Mouse (Mus musculus): ENCODE data around the gene Tph2.

Gene Tph2

GRCm38 (mm10) chr10:115184697-115185096, at the start of gene Tph2:
Tph2 (minus strand) TSS chr10:115185022.
- peak; percentile 88 for DNase-seq

GRCm38 (mm10) chr10:115233798-115234197, 49.0 kb upstream of the Tph2 start:
- peak; percentile 41 for DNase-seq

GRCm38 (mm10) chr10:115232513-115232912, 47.7 kb upstream of the Tph2 start:
- DNase-seq = no peak

GRCm38 (mm10) chr10:115229023-115229422, 44.2 kb upstream of the Tph2 start:
- peak; percentile 83 for DNase-seq

- peak; percentile 71 for DNase-seq
These were observed 41.8 kb upstream of the Tph2 start for GRCm38 (mm10) chr10:115226586-115226985.

- peak; percentile 34 for DNase-seq
These were observed 39.0 kb upstream of the Tph2 start for GRCm38 (mm10) chr10:115223845-115224244.

GRCm38 (mm10) chr10:115212916-115213580, 28.2 kb upstream of the Tph2 start:
- DNase-seq = peak; percentile 50

GRCm38 (mm10) chr10:115205825-115206224, 21.0 kb upstream of the Tph2 start:
- no peak for DNase-seq

- DNase-seq = peak; percentile 57
These were observed 20.5 kb upstream of the Tph2 start for GRCm38 (mm10) chr10:115205284-115205683.

- peak; percentile 33 for DNase-seq
These were observed 6.4 kb upstream of the Tph2 start for GRCm38 (mm10) chr10:115191214-115191613.

- peak; percentile 4 for DNase-seq
These were observed 2.6 kb upstream of the Tph2 start for GRCm38 (mm10) chr10:115187390-115187789.

GRCm38 (mm10) chr10:115181034-115181433, 3.8 kb downstream of the Tph2 start:
- DNase-seq = peak; percentile 21

GRCm38 (mm10) chr10:115178019-115178418, 6.8 kb downstream of the Tph2 start:
- peak; percentile 58 for DNase-seq

- DNase-seq = peak; percentile 54
These were observed 9.2 kb downstream of the Tph2 start for GRCm38 (mm10) chr10:115175591-115175991.

- peak; percentile 61 for DNase-seq
These were observed 11.5 kb downstream of the Tph2 start for GRCm38 (mm10) chr10:115173336-115173735.

- DNase-seq = peak; percentile 89
These were observed 13.4 kb downstream of the Tph2 start for GRCm38 (mm10) chr10:115171351-115171818.

- peak; percentile 44 for DNase-seq
These were observed 14.1 kb downstream of the Tph2 start for GRCm38 (mm10) chr10:115170496-115171350.

- DNase-seq = peak; percentile 62
These were observed 15.4 kb downstream of the Tph2 start for GRCm38 (mm10) chr10:115169410-115169809.

GRCm38 (mm10) chr10:115160289-115160688, 24.5 kb downstream of the Tph2 start:
- DNase-seq = peak; percentile 31

- peak; percentile 39 for DNase-seq
These were observed 37.5 kb downstream of the Tph2 start for GRCm38 (mm10) chr10:115147308-115147707.

- DNase-seq = peak; percentile 21
These were observed 38.4 kb downstream of the Tph2 start for GRCm38 (mm10) chr10:115146257-115146898.

- DNase-seq = peak; percentile 28
These were observed 40.3 kb downstream of the Tph2 start for GRCm38 (mm10) chr10:115144542-115144941.

- no peak for DNase-seq
These were observed 41.2 kb downstream of the Tph2 start for GRCm38 (mm10) chr10:115143641-115144040.
